Mouse (Mus musculus) intestine, embryonic 16.5 days (tissue): ENCODE results near the gene Nol6. TPM values are rescaled to one million over a fixed set of nuclear protein-coding genes. Genes with fewer than 3 reads are reported as not detected.
A peak's percentile ranks its signal among the peaks of the same experiment; 100 is the strongest.

ENCODE experiments used
- ATAC-seq: fragments of 200-750 bp; cut with Nextera tagmentation; 2 replicates; pipeline ENCODE4 v1.8.0; 2017; ENCODE audit warnings: moderate TSS enrichment, moderate library complexity
- H3K27ac ChIP-seq: fragments of 300-500 bp; sonication (generic); 2 replicates; pipeline ENCODE4 v1.5.1; 2014; ENCODE audit warnings: mild to moderate bottlenecking, low read length
- H3K27me3 ChIP-seq: fragments of 300-500 bp; sonication (generic); replicated peaks from 2 replicates; pipeline ENCODE4 v1.6.1; 2014; ENCODE audit warnings: low read length, control low read depth, mixed read lengths; ENCODE audit not compliant: control insufficient read depth, insufficient read depth
- H3K36me3 ChIP-seq: fragments of 300-500 bp; sonication (generic); 2 replicates; pipeline ENCODE4 v1.6.1; 2014; ENCODE audit warnings: low read length, control low read depth; ENCODE audit not compliant: control insufficient read depth, insufficient read depth
- H3K4me1 ChIP-seq: fragments of 300-500 bp; sonication (generic); 2 replicates; pipeline ENCODE4 v1.6.1; 2014; ENCODE audit warnings: low read length, control low read depth, mixed read lengths; ENCODE audit not compliant: control insufficient read depth, insufficient read depth
- H3K4me2 ChIP-seq: fragments of 300-500 bp; sonication (generic); 2 replicates; pipeline ENCODE4 v1.6.1; 2014; ENCODE audit warnings: low read depth, low read length, control low read depth
- H3K4me3 ChIP-seq: fragments of 300-500 bp; sonication (generic); 2 replicates; pipeline ENCODE4 v1.5.1; 2014; ENCODE audit warnings: mild to moderate bottlenecking, low read length
- H3K9ac ChIP-seq: fragments of 300-500 bp; sonication (generic); 2 replicates; pipeline ENCODE4 v1.6.1; 2014; ENCODE audit warnings: low read depth, low read length
- H3K9me3 ChIP-seq: fragments of 300-500 bp; sonication (generic); 2 replicates; pipeline ENCODE4 v1.6.1; 2016; ENCODE audit warnings: low read length, control low read depth; ENCODE audit not compliant: control insufficient read depth
- WGBS: fragments of 180-500 bp; shearing (Covaris S2); extraction: QIAGEN DNeasy Blood & Tissue Kit; methylation state at CpG from one replicate; pipeline ENCODE4 v1.1.7; 2014; 5-methylcytosine and 5-hydroxymethylcytosine counted together
- polyA plus RNA-seq: library from polyadenylated mRNA; unstranded; fragments of >200 nt; fragmentation: Nextera tagmentation; extraction: Ambion mirVana; gene quantifications from 2 replicates; pipeline ENCODE4 v1.2.1, GENCODE M21; 2015

Nol6 gene
- polyA plus RNA-seq, 1 experiment from 2014 or later: 20.0 TPM

DNA sequence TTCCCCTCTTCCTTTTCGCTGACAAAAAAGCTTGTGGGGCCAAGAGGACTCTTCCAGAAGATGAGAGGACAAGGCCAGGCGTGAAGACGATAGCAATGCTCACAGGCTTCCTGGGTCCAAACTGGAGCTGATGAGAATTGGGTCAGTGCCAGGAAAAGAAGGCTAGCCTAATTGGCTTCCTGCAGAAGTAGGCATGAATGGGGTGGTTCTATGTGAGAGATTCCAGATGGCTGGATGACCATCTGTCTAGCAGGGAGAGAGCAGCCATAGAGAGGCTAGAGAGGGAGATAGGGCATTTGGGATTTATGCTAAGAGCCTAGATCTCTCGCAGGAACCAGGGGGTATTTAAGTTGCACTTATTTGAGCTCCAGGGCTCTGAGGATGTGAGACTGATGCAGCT, 16.8 kb downstream of the Nol6 start:
- Histone ChIP-seq H3K4me3 (no peak overlapping the region), H3K9me3 (no peaks in the 10 kb centered on the region), H3K4me2 (no peak overlapping the region), H3K27me3 (no peaks in the 10 kb centered on the region), H3K36me3 (no peaks in the 10 kb centered on the region), H3K4me1 (0 out of 2 replicates have a peak, but pooled peaks cover 2% of the 10 kb centered on the region), H3K9ac (no peak overlapping the region), H3K27ac (no peak overlapping the region)
- no peak for ATAC-seq
- WGBS: 55% methylated on average over 4 of the region's 4 CpGs

DNA sequence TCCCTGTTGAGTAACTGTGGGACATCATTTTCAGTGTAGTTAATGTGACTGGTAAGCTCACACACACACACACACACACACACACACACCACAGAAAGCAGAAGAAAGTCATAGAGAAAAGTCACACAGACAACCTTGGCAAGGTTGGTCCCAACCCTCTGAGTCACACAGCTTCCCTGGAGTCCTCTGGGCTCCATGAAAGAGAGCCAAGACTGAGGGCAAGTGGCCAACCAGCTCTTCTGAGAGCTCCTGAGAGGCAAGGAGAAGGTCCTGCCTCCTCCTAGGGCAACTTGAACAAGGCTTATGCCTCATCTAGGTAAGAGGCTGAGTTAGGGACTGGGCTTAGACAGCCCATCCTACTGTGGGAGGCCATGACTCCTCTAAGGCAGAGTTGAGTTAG, 21.4 kb downstream of the Nol6 start:
- H3K9me3 ChIP-seq: no peaks in the 10 kb centered on the region
- no peak overlapping the region for H3K9ac ChIP-seq
- no peak overlapping the region for H3K4me2 ChIP-seq
- H3K4me1 ChIP-seq: peaks cover 9% of the 10 kb centered on the region
- no peak for ATAC-seq
- no peak overlapping the region for H3K4me3 ChIP-seq
- peaks cover 2% of the 10 kb centered on the region; the same call in 1 of the 2 replicates for H3K27me3 ChIP-seq
- H3K36me3 ChIP-seq: no peaks in the 10 kb centered on the region
- H3K27ac ChIP-seq: no peak overlapping the region

DNA sequence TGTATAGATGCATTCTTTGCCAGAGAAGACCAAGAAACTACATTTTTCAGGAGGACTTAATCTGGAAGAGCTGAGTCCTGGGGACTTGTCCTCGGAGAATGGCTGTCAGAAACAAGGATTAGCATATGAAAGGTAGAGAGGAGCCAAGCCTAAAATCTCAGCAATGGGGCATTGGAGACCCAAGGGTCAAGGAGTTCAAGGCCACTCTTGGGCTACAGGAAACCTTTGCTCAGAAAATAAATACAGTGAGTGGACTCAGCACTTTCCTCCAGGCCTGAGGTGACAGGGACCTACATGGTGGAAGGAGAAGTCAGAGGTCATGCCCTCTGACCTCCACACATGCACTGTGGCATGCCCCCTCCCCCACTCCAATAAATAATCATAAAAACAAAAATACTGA, 23.3 kb downstream of the Nol6 start:
- peaks cover 25% of the 10 kb centered on the region for H3K4me1 ChIP-seq
- H3K4me2 ChIP-seq: no peak overlapping the region
- H3K36me3 ChIP-seq: no peaks in the 10 kb centered on the region
- no peak overlapping the region for H3K9ac ChIP-seq
- H3K9me3 ChIP-seq: no peaks in the 10 kb centered on the region
- no peak overlapping the region for H3K27ac ChIP-seq
- no peak for ATAC-seq
- WGBS: 51% methylated on average over 1 of the region's 1 CpGs
- H3K27me3 ChIP-seq: peaks cover 8% of the 10 kb centered on the region; the same call in 1 of the 2 replicates
- no peak overlapping the region for H3K4me3 ChIP-seq

DNA sequence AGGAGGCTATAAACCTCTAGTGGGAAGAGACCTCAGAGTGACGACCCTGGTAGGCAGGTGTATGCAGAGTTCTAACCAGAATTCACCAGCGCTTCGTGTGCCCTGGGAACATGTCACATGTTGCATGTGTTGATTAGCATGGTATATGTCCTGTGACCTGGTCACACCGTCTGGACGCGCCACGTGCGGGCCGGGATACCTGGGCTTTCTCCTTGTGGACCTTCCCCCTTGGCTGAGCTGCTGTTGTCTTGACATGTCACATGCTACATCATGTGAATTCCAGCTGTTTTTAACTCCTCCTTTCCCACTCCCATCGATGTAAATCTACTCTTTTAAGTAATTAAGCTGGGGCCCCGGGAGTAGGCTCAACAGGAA, 25.7 kb downstream of the Nol6 start:
- Histone ChIP-seq H3K4me2 (peak overlapping the region; percentile 93), H3K9ac (peak overlapping the region; percentile 60)

DNA sequence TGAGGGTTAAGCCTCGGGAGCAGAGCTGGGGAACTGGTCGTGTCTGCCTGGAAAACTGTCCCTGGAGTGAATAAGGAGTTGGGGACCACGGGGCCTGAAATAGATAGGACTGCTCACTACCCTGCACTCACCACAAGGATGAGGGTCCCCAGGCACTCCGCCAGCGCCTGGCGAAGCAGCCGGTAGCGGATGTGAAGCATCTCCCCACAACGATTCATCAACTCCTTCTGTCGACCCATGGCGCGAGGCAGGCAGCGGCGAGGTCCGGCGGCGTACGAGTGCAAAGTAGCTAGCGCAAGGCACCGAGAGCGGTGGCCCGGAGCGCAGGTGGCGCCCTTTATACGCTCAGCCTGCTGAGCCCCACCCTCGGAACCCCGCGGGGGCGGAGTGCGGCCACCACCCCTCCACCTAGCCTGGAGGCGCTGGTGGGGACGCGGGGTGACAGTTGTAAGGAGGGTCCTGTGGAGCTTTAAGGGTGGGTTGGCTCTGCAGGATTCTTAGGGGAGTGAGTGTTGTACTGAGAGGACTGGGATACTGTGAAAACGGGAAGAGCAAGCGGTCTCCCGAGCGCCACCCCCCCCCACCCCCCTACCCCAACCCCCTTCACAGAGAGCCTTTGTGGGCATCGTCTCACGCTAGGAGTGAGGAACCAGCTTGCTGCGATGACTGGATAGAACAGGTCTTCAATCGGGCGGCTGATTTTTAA, 26.2 kb downstream of the Nol6 start, which contains the start of gene Aqp3:
Gene Aqp3, minus strand, starts transcription at position 313 of the 706 bp plus-strand sequence.
- H3K4me3 ChIP-seq: peak within 1 kb of the TSS; percentile 50
- no peak within 1 kb of the TSS for H3K27ac ChIP-seq
- peak within 1 kb of the TSS; percentile 60 for H3K9ac ChIP-seq
- H3K27me3 ChIP-seq: peaks cover 8% of the 10 kb centered on the region; the same call in 1 of the 2 replicates
- H3K9me3 ChIP-seq: no peaks in the 10 kb centered on the region
- H3K4me1 ChIP-seq: peaks cover 40% of the 10 kb centered on the region
- H3K4me2 ChIP-seq: peak within 1 kb of the TSS; percentile 93
- H3K36me3 ChIP-seq: no peaks in the 10 kb centered on the region
- WGBS: under 1% methylated on average over 42 of the region's 42 CpGs
- ATAC-seq: peak; percentile 59

More for the DNA sequence above, 25.7 kb downstream of the Nol6 start:
- Histone ChIP-seq H3K27ac (no peak overlapping the region), H3K4me1 (peaks cover 40% of the 10 kb centered on the region), H3K4me3 (peak overlapping the region; percentile 50), H3K9me3 (no peaks in the 10 kb centered on the region), H3K36me3 (no peaks in the 10 kb centered on the region), H3K27me3 (peaks cover 8% of the 10 kb centered on the region; the same call in 1 of the 2 replicates)
- 15% methylated on average over 11 of the region's 11 CpGs for WGBS
- ATAC-seq: no peak; the same call in 1 of the 2 replicates

DNA sequence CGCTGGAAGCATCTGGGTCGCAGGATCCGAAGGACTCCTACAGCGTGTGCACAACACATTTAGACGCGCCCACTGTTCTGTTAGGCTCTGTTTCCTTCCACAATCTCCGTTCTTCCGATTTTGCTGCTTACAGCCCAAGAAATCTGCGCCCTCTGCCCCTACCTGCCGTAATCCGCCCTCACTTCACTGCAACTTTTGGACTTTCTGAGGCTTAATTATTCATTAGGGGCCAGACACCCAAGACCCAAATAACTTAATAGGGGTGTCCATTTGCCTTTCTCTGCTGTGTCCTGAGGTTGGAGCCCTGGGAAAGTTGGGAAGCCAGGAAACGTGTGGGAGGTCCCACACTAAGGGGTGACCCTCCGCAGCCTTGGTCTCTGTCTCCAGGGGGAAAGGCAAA, 26.9 kb downstream of the Nol6 start:
- Histone ChIP-seq H3K36me3 (no peaks in the 10 kb centered on the region), H3K4me1 (peaks cover 40% of the 10 kb centered on the region), H3K9me3 (no peaks in the 10 kb centered on the region), H3K4me3 (peak overlapping the region; percentile 50), H3K9ac (peak overlapping the region; percentile 60; the same call in 1 of the 2 replicates), H3K4me2 (peak overlapping the region; percentile 93; the same call in 1 of the 2 replicates), H3K27me3 (peaks cover 8% of the 10 kb centered on the region; the same call in 1 of the 2 replicates), H3K27ac (no peak overlapping the region)
- WGBS: 53% methylated on average over 13 of the region's 13 CpGs
- ATAC-seq: no peak

DNA sequence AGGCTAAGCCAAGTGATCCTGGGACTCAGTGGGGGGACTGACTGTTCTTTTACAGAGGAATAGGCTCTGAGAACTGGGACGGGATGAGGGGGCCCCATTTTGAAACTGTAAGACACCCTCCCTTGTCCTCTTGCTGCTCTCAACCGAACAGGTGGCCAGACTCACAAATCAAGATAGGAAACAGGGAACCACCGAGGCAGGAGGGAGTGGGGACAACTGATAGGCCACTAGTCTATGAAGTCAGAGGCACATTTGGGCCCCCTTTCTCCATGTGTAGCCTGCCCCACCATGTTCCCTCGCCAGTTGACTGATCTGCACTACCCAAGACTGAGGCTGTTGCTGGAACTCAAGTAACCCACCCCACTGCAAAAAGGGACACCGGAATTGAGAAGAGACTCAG, 27.5 kb downstream of the Nol6 start:
- Histone ChIP-seq H3K27ac (no peak overlapping the region), H3K9ac (no peak overlapping the region), H3K27me3 (peaks cover 8% of the 10 kb centered on the region; the same call in 1 of the 2 replicates), H3K4me1 (peaks cover 40% of the 10 kb centered on the region), H3K4me3 (no peak overlapping the region), H3K4me2 (no peak overlapping the region), H3K9me3 (no peaks in the 10 kb centered on the region), H3K36me3 (no peaks in the 10 kb centered on the region)
- 73% methylated on average over 5 of the region's 5 CpGs for WGBS
- ATAC-seq: no peak

DNA sequence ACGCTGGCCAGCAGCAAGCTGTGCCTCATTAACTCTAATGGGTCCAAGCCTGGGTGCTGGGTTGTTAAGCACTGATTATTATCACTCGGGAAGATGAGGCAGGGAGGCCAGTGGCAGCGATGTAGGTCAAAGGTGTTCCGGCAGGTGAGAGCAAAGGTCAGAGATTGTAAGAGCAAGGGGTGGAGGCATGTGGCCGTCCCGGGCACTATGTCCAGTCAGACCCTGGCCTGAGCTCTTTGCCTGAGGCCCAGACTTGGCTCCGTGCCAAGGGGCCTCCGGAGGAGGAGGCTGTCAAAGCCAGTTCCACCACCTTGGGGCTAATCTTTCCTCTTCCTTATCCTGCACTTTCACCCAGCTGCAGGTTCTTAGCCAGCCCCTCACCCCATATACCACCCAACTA, 28.1 kb downstream of the Nol6 start:
- Histone ChIP-seq H3K9me3 (no peaks in the 10 kb centered on the region), H3K36me3 (no peaks in the 10 kb centered on the region), H3K27ac (no peak overlapping the region), H3K4me3 (no peak overlapping the region), H3K4me2 (no peak overlapping the region), H3K4me1 (peaks cover 40% of the 10 kb centered on the region), H3K9ac (no peak overlapping the region), H3K27me3 (peaks cover 8% of the 10 kb centered on the region; the same call in 1 of the 2 replicates)
- ATAC-seq: peak; percentile 57
- 41% methylated on average over 8 of the region's 8 CpGs for WGBS

DNA sequence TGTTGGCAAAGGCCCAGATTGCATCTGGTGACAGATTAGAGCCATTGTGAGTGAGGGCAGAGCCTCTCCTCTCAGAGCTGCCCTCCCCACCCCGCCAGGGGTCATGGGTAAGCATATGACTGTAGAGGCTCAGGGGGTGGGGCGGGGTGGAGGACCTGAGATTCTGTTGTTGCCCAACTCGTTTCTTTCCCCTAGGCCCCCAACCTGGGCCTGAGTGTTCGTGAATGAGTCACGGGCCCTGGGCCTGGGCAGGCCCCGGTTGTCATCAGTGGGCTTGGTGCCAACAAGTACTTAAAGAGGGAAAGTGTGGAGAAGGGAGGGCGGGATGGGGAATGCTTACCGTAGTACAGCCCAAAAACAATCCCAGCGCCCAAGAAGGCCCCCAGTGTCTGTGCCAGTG, 29.9 kb downstream of the Nol6 start:
- Histone ChIP-seq H3K4me2 (no peak overlapping the region), H3K27me3 (peaks cover 8% of the 10 kb centered on the region; the same call in 1 of the 2 replicates), H3K4me3 (no peak overlapping the region), H3K4me1 (peaks cover 40% of the 10 kb centered on the region), H3K36me3 (no peaks in the 10 kb centered on the region), H3K27ac (no peak overlapping the region), H3K9me3 (no peaks in the 10 kb centered on the region), H3K9ac (no peak overlapping the region)
- peak; percentile 65 for ATAC-seq
- WGBS: 42% methylated on average over 9 of the region's 9 CpGs
